In the genomic region with DNA sequence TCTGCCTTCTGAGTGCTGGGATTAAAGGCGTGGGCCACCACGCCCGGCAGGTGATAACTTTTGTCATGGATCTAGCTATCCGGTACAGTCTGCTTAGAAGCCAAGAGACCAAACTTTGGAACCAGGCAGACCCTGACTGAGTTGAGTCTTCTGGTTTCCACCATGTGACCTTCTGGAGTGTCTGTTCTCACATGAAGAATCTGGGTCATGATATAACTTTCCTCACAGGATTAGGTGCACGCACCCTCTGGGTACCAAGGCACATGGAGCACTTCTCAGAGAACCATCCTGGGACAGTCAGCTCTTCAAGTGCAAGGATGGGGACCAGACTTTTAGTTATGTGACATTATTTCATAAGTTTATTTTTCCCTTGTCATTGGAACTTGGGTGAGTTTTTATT, we compare ENCODE assay signal across 9 mouse cellular contexts. TPM values are rescaled to one million over a fixed set of nuclear protein-coding genes. Genes with fewer than 3 reads are reported as not detected.
DNase-seq lines count a peak whose midpoint lies in the region; ATAC-seq lines count a peak whose summit lies in the region.
"Had no signal": no experiment of that assay in that cellular context is flagged by ENCODE, and none has a peak within 500 bp of the region (broad histone marks: within the 10 kb centered on the region; RNA-seq: fewer than 3 reads in every experiment).

No protein-coding gene starts in this region.

- H3K4me2 ChIP-seq in lung, embryonic 16.5 days (ENCODE audit: low read depth, low read length), result peak overlapping the region; percentile 89
- peak overlapping the region; percentile 83 for H3K4me2 ChIP-seq in forebrain, embryonic 12.5 days
- peak overlapping the region; percentile 96 for H3K4me2 ChIP-seq in limb, embryonic 13.5 days (replicated peaks)
- peak overlapping the region; percentile 89 for H3K4me2 ChIP-seq in stomach, embryonic 14.5 days (replicated peaks; ENCODE audit: low read depth, low read length)

- peaks cover 1% of the 10 kb centered on the region; the same call in 1 of the 2 replicates for H3K9me3 ChIP-seq in lung, embryonic 16.5 days (ENCODE audit: control insufficient read depth, low read length)
- H3K9me3 ChIP-seq in forebrain, embryonic 12.5 days, result 0 out of 2 replicates have a peak, but pooled peaks cover 2% of the 10 kb centered on the region
- no peaks in the 10 kb centered on the region for H3K9me3 ChIP-seq in limb, embryonic 13.5 days
- H3K9me3 ChIP-seq in stomach, embryonic 14.5 days (ENCODE audit: control insufficient read depth, low read depth, low read length), result no peaks in the 10 kb centered on the region; the same call in 1 of the 2 replicates

- peak overlapping the region; percentile 100 for H3K9ac ChIP-seq in lung, embryonic 16.5 days (ENCODE audit: low read length)
- H3K9ac ChIP-seq in forebrain, embryonic 12.5 days, result 0 out of 2 replicates have a peak overlapping the region, but pooled peaks have one; percentile 91
- peak overlapping the region; percentile 99 for H3K9ac ChIP-seq in limb, embryonic 13.5 days
- H3K9ac ChIP-seq in stomach, embryonic 14.5 days (replicated peaks; ENCODE audit: low read depth, low read length), result peak overlapping the region; percentile 99

- DNase-seq in lung, postnatal 10 days, result no peak
- no peak for DNase-seq in B cell, adult 2 months
- no peak for DNase-seq in retina, embryonic 14.5 days (ENCODE audit: low spot score)

- no peaks in the 10 kb centered on the region for H3K27me3 ChIP-seq in lung, embryonic 16.5 days (ENCODE audit: control insufficient read depth, insufficient read depth, low read depth, low read length)
- H3K27me3 ChIP-seq in forebrain, embryonic 12.5 days, result no peaks in the 10 kb centered on the region
- H3K27me3 ChIP-seq in limb, embryonic 13.5 days, result no peaks in the 10 kb centered on the region
- no peaks in the 10 kb centered on the region for H3K27me3 ChIP-seq in stomach, embryonic 14.5 days (ENCODE audit: control insufficient read depth, insufficient read depth, low read length)

- peak overlapping the region; percentile 98 for H3K4me3 ChIP-seq in lung, embryonic 16.5 days (ENCODE audit: low read length)
- H3K4me3 ChIP-seq in forebrain, embryonic 12.5 days (replicated peaks), result peak overlapping the region; percentile 81; the same call in 1 of the 2 replicates
- peak overlapping the region; percentile 93 for H3K4me3 ChIP-seq in limb, embryonic 13.5 days
- peak overlapping the region; percentile 99 for H3K4me3 ChIP-seq in stomach, embryonic 14.5 days (ENCODE audit: low read depth, low read length)

- H3K4me1 ChIP-seq in lung, embryonic 16.5 days (replicated peaks; ENCODE audit: control insufficient read depth, insufficient read depth, low read length), result peaks cover 36% of the 10 kb centered on the region
- H3K4me1 ChIP-seq in forebrain, embryonic 12.5 days, result peaks cover 46% of the 10 kb centered on the region
- peaks cover 47% of the 10 kb centered on the region for H3K4me1 ChIP-seq in limb, embryonic 13.5 days
- peaks cover 28% of the 10 kb centered on the region for H3K4me1 ChIP-seq in stomach, embryonic 14.5 days (ENCODE audit: control insufficient read depth, insufficient read depth, low read length)

- ATAC-seq in lung, embryonic 16.5 days (ENCODE audit: low read depth), result no peak
- no peak for ATAC-seq in forebrain, embryonic 12.5 days (ENCODE audit: low FRiP score)
- ATAC-seq in limb, embryonic 13.5 days (ENCODE audit: low FRiP score, low read depth), result no peak
- ATAC-seq in stomach, embryonic 14.5 days (ENCODE audit: insufficient number of reproducible peaks, insufficient read depth, low FRiP score, low read depth), result no peak
- ATAC-seq in cerebellum, adult (ENCODE audit: insufficient number of reproducible peaks, low FRiP score, low TSS enrichment), result no peak

- WGBS in lung, embryonic 16.5 days, result 84% methylated on average over 5 of the region's 5 CpGs
- 91% methylated on average over 5 of the region's 5 CpGs for WGBS in forebrain, embryonic 12.5 days
- 88% methylated on average over 5 of the region's 5 CpGs for WGBS in limb, embryonic 13.5 days
- WGBS in stomach, embryonic 14.5 days, result 87% methylated on average over 5 of the region's 5 CpGs

- H3K27ac ChIP-seq in lung, embryonic 16.5 days (ENCODE audit: low read length), result peak overlapping the region; percentile 98
- no peak overlapping the region for H3K27ac ChIP-seq in forebrain, embryonic 12.5 days
- peak overlapping the region; percentile 98 for H3K27ac ChIP-seq in limb, embryonic 13.5 days
- H3K27ac ChIP-seq in stomach, embryonic 14.5 days (ENCODE audit: low read length), result no peak overlapping the region; the same call in 1 of the 2 replicates

- H3K36me3 ChIP-seq in lung, embryonic 16.5 days (ENCODE audit: control insufficient read depth, insufficient read depth, low read length), result no peaks in the 10 kb centered on the region
- no peaks in the 10 kb centered on the region for H3K36me3 ChIP-seq in forebrain, embryonic 12.5 days (replicated peaks)
- H3K36me3 ChIP-seq in limb, embryonic 13.5 days, result peaks cover 5% of the 10 kb centered on the region; the same call in 1 of the 2 replicates
- H3K36me3 ChIP-seq in stomach, embryonic 14.5 days (ENCODE audit: control insufficient read depth, insufficient read depth, low read length), result no peaks in the 10 kb centered on the region

RNA-seq across cellular contexts. Expression of a gene that starts 51.4 kb away (rescaled TPM):
- 0.10 TPM in 1 of 2 replicates, not detected in the other for polyA plus RNA-seq in lung, embryonic 16.5 days (2015; fragmentation: Nextera tagmentation; extraction: Ambion mirVana)
- polyA plus RNA-seq in forebrain, embryonic 12.5 days (2016; fragmentation: Nextera tagmentation; extraction: Ambion mirVana), result 0.06 TPM in 1 of 2 replicates, not detected in the other
- polyA plus RNA-seq in limb, embryonic 13.5 days (2015; fragmentation: Nextera tagmentation; extraction: Ambion mirVana), result 0.14 and 0.23 TPM in 2 replicates
- polyA plus RNA-seq in stomach, embryonic 14.5 days (2014; fragmentation: Nextera tagmentation; extraction: Ambion mirVana), result 0.11 and 0.25 TPM in 2 replicates
- polyA plus RNA-seq: erythroblast, embryonic 14.5 days had no signal

Comparison
In these comparisons a context has a peak if more than half of its experiments do, and no peak if none do; other contexts are left out.
1. H3K27ac ChIP-seq: peak in lung, embryonic 16.5 days (single experiment) and limb, embryonic 13.5 days (single experiment); none in forebrain, embryonic 12.5 days (single experiment) and stomach, embryonic 14.5 days (single experiment).
2. Peak in every context shown above with its lines, with median percentiles within 50 percentile points of each other: H3K4me2 ChIP-seq, H3K4me3 ChIP-seq and H3K9ac ChIP-seq.